Mouse (Mus musculus) lung, embryonic 14.5 days (tissue): ENCODE results near the gene Bfsp1. TPM values are rescaled to one million over a fixed set of nuclear protein-coding genes. Genes with fewer than 3 reads are reported as not detected.
A peak's percentile ranks its signal among the peaks of the same experiment; 100 is the strongest.

ENCODE experiments used
- ATAC-seq: fragments of 200-750 bp; cut with Nextera tagmentation; 2 replicates; pipeline ENCODE4 v1.8.0; 2017; ENCODE audit warnings: mild to moderate bottlenecking, moderate TSS enrichment, moderate library complexity; ENCODE audit not compliant: insufficient read depth
- DNase-seq: peaks from one replicate; pipeline ENCODE4 v3.0.0-alpha.2; 2015
- H3K27ac ChIP-seq: fragments of 300-500 bp; sonication (generic); 2 replicates; pipeline ENCODE4 v1.5.1; 2014; ENCODE audit warnings: low read depth, mild to moderate bottlenecking, moderate library complexity
- H3K27me3 ChIP-seq: fragments of 300-500 bp; sonication (generic); 2 replicates; pipeline ENCODE4 v1.6.1; 2014; ENCODE audit warnings: low read length, control low read depth; ENCODE audit not compliant: insufficient read depth
- H3K36me3 ChIP-seq: fragments of 300-500 bp; sonication (generic); 2 replicates; pipeline ENCODE4 v1.6.1; 2014; ENCODE audit warnings: control low read depth; ENCODE audit not compliant: insufficient read depth
- H3K4me1 ChIP-seq: fragments of 300-500 bp; sonication (generic); 2 replicates; pipeline ENCODE4 v1.6.1; 2014; ENCODE audit warnings: antibody characterized with exemption, control low read depth; ENCODE audit not compliant: insufficient read depth
- H3K4me2 ChIP-seq: fragments of 300-500 bp; sonication (generic); 2 replicates; pipeline ENCODE4 v1.6.1; 2014; ENCODE audit warnings: mild to moderate bottlenecking
- H3K4me3 ChIP-seq: fragments of 300-500 bp; sonication (generic); 2 replicates; pipeline ENCODE4 v1.5.1; 2014; ENCODE audit warnings: low read depth, low read length
- H3K9ac ChIP-seq: fragments of 300-500 bp; sonication (generic); 2 replicates; pipeline ENCODE4 v1.6.1; 2014
- H3K9me3 ChIP-seq: fragments of 300-500 bp; sonication (generic); 2 replicates; pipeline ENCODE4 v1.6.1; 2016; ENCODE audit warnings: low read depth, low read length, control low read depth
- CTCF ChIP-seq: IDR thresholded peaks from 2 replicates; pipeline ENCODE4 v1.5.1; 2016; ENCODE audit warnings: antibody characterized with exemption, low read depth
- WGBS: fragments of 180-500 bp; shearing (Covaris S2); extraction: QIAGEN DNeasy Blood & Tissue Kit; methylation state at CpG from one replicate; pipeline ENCODE4 v1.1.7; 2014; 5-methylcytosine and 5-hydroxymethylcytosine counted together
- polyA plus RNA-seq: library from polyadenylated mRNA; unstranded; fragments of >200 nt; fragmentation: Nextera tagmentation; extraction: Ambion mirVana; gene quantifications from 2 replicates; pipeline ENCODE4 v1.2.1, GENCODE M21; 2014

Bfsp1 gene
- polyA plus RNA-seq, 1 experiment from 2014 or later: 2.0 TPM

- H3K27me3 ChIP-seq: no peaks in the 10 kb centered on the region
- no peaks in the 10 kb centered on the region for H3K9me3 ChIP-seq
- H3K4me3 ChIP-seq: no peak overlapping the region
- no peak overlapping the region for H3K9ac ChIP-seq
- DNase-seq (no peak), ATAC-seq (no peak)
- H3K4me1 ChIP-seq: no peaks in the 10 kb centered on the region
- no peak for TF ChIP-seq CTCF
- H3K27ac ChIP-seq: no peak overlapping the region
- H3K4me2 ChIP-seq: no peak overlapping the region
- 60% methylated on average over 17 of the region's 17 CpGs for WGBS
- H3K36me3 ChIP-seq: no peaks in the 10 kb centered on the region
Measured at GRCm38 (mm10) chr2:143831645-143832044, 31.3 kb downstream of the Bfsp1 start.

- DNase-seq (no peak), ATAC-seq (no peak)
- WGBS: 86% methylated on average over 11 of the region's 11 CpGs
- Histone ChIP-seq H3K27me3 (no peaks in the 10 kb centered on the region), H3K4me1 (no peaks in the 10 kb centered on the region), H3K4me2 (no peak overlapping the region), H3K27ac (no peak overlapping the region), H3K9ac (no peak overlapping the region), H3K36me3 (no peaks in the 10 kb centered on the region), H3K9me3 (no peaks in the 10 kb centered on the region), H3K4me3 (no peak overlapping the region)
- no peak for TF ChIP-seq CTCF
Measured at GRCm38 (mm10) chr2:143813461-143813860, 49.5 kb downstream of the Bfsp1 start.

DNA sequence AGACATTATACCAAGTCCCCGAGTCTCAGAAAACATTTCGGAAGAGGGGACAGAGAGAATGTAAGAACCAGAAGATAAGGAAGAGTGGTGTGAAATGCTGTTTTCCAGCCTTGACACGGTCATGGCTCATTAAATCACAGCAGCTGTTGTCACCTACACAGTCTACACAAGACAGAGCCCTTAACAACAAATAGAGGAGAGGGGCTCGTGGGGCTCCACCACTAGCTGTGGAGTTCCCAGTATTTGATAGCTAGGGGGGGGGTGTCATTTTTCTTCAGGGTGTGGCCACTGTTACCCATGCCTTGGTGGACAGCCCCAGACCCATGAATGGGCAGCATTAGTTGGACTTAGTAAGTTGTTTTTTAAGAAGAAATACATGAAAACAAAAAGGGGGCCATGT is 50.7 kb downstream of the Bfsp1 start:
- Histone ChIP-seq H3K27me3 (no peaks in the 10 kb centered on the region), H3K36me3 (no peaks in the 10 kb centered on the region), H3K9ac (no peak overlapping the region), H3K4me2 (no peak overlapping the region), H3K4me1 (no peaks in the 10 kb centered on the region), H3K9me3 (no peaks in the 10 kb centered on the region), H3K27ac (no peak overlapping the region), H3K4me3 (no peak overlapping the region)
- ATAC-seq (no peak), DNase-seq (no peak)
- 62% methylated on average over 4 of the region's 4 CpGs for WGBS
- no peak for TF ChIP-seq CTCF

DNA sequence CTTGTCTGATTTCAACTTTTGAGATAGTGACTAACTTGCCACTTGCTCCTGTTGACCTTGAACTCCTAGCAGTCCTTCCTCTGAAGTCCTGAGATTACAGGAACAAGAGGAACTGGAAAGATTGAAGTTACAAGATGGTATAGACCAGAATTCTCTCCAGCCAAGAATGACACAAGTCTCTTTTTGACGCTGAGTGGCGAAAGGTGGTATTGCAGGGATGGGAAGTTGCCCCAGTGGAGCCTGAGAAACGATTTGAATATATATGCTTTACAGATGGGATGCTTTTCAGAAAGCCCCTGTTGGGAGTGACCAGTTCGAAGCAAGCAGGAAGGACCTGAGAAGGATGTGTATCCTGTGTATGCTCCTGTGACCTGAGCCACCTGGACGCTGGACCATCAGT is 54.2 kb downstream of the Bfsp1 start:
- Histone ChIP-seq H3K4me3 (no peak overlapping the region), H3K36me3 (no peaks in the 10 kb centered on the region), H3K4me1 (no peaks in the 10 kb centered on the region), H3K27me3 (no peaks in the 10 kb centered on the region), H3K9ac (no peak overlapping the region), H3K4me2 (no peak overlapping the region), H3K9me3 (no peaks in the 10 kb centered on the region), H3K27ac (no peak overlapping the region)
- whole genome bisulfite sequencing: 54% methylated on average over 5 of the region's 5 CpGs
- DNase-seq: no peak
- peak; percentile 53 for TF ChIP-seq CTCF
- ATAC-seq: no peak

DNA sequence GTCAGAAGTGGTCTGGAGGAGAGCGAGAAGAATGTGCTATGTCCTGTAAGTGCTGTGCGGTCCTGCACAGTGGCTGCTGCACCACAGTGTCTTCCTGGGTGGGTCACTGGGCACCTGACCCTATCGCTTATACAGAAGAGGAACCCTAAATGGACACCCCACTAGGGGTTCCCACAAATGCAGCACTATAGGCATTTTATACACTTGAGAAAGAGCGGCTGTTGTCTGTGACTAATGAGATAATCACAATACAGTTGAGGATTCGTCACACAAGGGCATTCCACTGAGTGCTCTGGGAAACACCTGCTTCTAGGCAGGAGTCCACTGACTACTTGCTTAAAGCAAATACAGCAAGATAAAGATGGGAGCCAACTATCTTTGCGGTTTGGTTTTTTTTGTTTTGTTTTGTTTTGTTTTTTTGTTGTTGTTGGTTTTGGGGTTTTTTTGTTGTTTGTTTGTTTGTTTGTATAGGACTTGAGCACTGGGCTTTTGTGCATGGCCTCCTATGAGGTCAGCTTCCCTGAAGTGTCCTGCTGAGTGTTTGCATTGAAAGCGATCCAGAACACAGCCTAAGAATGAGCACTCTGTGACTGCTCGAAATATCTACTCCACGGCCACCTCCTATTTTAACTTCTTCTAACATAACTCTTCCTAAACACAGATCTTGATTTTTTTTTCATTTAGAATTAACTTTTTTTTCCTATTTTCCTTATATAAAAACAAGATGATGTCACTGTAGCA is 55.9 kb downstream of the Bfsp1 start:
- H3K4me1 ChIP-seq: no peaks in the 10 kb centered on the region
- no peak overlapping the region for H3K9ac ChIP-seq
- H3K4me2 ChIP-seq: no peak overlapping the region
- H3K27me3 ChIP-seq: no peaks in the 10 kb centered on the region
- peak overlapping the region; percentile 32; the same call in 1 of the 2 replicates for H3K27ac ChIP-seq
- peak; percentile 48 for DNase-seq
- H3K36me3 ChIP-seq: no peaks in the 10 kb centered on the region
- no peak for TF ChIP-seq CTCF
- peak; percentile 82; the same call in 1 of the 2 replicates for ATAC-seq
- WGBS: 62% methylated on average over 9 of the region's 9 CpGs
- H3K9me3 ChIP-seq: no peaks in the 10 kb centered on the region
- H3K4me3 ChIP-seq: no peak overlapping the region

DNA sequence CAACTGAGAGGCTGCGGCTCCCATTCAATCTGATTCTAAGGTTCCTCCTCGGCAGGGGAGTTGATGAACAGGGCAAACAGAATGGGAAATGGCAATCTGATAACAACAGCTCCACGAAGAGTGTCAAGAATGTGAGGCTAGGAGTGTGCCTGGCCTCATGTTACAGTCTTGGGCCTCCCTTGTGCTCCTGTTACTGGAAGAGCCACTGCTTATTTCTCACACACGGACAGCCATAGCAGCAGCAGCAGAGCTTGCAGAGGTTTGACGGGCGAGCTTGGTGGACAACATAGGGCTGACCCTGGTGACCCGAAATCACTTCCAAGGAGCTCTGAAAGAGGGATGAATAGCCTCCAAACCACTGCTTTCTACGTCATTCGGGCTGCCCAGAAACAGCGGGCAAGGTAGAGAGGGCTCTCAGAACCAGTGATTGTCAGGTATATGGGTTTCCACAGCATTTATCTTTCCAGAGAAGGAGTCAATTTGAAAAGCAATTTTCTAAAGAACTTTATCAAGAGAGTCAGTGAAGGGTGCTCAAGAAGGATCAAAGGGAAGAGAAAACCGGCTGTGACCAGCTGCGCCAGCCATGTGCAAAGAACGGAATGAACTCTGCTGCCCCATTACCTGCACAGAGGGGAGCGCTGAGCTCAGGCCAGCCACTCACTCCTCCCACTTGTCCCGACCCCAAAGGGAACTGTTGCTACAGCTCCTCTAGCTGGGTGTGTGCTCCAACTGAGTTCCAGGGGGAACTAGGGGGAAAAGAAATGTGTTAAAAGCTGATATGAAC is 56.6 kb downstream of the Bfsp1 start:
- no peaks in the 10 kb centered on the region for H3K9me3 ChIP-seq
- H3K27me3 ChIP-seq: no peaks in the 10 kb centered on the region
- peak overlapping the region; percentile 59 for H3K27ac ChIP-seq
- no peak overlapping the region for H3K4me2 ChIP-seq
- no peak for TF ChIP-seq CTCF
- H3K36me3 ChIP-seq: no peaks in the 10 kb centered on the region
- no peak overlapping the region for H3K4me3 ChIP-seq
- no peak overlapping the region for H3K9ac ChIP-seq
- ATAC-seq (peak; percentile 91), DNase-seq (peak; percentile 56)
- H3K4me1 ChIP-seq: no peaks in the 10 kb centered on the region
- WGBS: 46% methylated on average over 15 of the region's 15 CpGs

GRCm38 (mm10) chr2:143801097-143801496 is 61.9 kb downstream of the Bfsp1 start:
- TF ChIP-seq CTCF: no peak
- Histone ChIP-seq H3K9me3 (no peaks in the 10 kb centered on the region), H3K4me2 (no peak overlapping the region), H3K4me3 (no peak overlapping the region), H3K9ac (no peak overlapping the region), H3K4me1 (no peaks in the 10 kb centered on the region), H3K36me3 (no peaks in the 10 kb centered on the region), H3K27ac (no peak overlapping the region), H3K27me3 (no peaks in the 10 kb centered on the region)
- 75% methylated on average over 5 of the region's 5 CpGs for WGBS
- no peak for DNase-seq
- no peak for ATAC-seq
